Mouse (Mus musculus) stomach, embryonic 15.5 days (tissue): ENCODE results near the gene Ndufaf2. TPM values are rescaled to one million over a fixed set of nuclear protein-coding genes. Genes with fewer than 3 reads are reported as not detected.

ENCODE experiments used
- ATAC-seq: fragments of 200-750 bp; cut with Nextera tagmentation; 2 replicates; pipeline ENCODE4 v1.8.0; 2017; ENCODE audit warnings: low read depth, moderate number of reproducible peaks, moderate TSS enrichment; ENCODE audit not compliant: insufficient read depth, low FRiP score
- H3K27ac ChIP-seq: fragments of 300-500 bp; sonication (generic); 2 replicates; pipeline ENCODE4 v1.5.1; 2015; ENCODE audit warnings: mild to moderate bottlenecking, inconsistent platforms
- H3K27me3 ChIP-seq: fragments of 300-500 bp; sonication (generic); replicated peaks from 2 replicates; pipeline ENCODE4 v1.6.1; 2015; ENCODE audit warnings: inconsistent platforms
- H3K36me3 ChIP-seq: fragments of 300-500 bp; sonication (generic); 2 replicates; pipeline ENCODE4 v1.6.1; 2015; ENCODE audit warnings: inconsistent platforms
- H3K4me1 ChIP-seq: fragments of 300-500 bp; sonication (generic); 2 replicates; pipeline ENCODE4 v1.6.1; 2015; ENCODE audit warnings: inconsistent platforms
- H3K4me2 ChIP-seq: fragments of 300-500 bp; sonication (generic); 2 replicates; pipeline ENCODE4 v1.6.1; 2015; ENCODE audit warnings: mild to moderate bottlenecking, inconsistent platforms
- H3K4me3 ChIP-seq: fragments of 300-500 bp; sonication (generic); replicated peaks from 2 replicates; pipeline ENCODE4 v1.5.1; 2015; ENCODE audit warnings: inconsistent platforms
- H3K9ac ChIP-seq: fragments of 300-500 bp; sonication (generic); 2 replicates; pipeline ENCODE4 v1.6.1; 2015; ENCODE audit warnings: inconsistent platforms
- H3K9me3 ChIP-seq: fragments of 300-500 bp; sonication (generic); 2 replicates; pipeline ENCODE4 v1.6.1; 2016; ENCODE audit warnings: inconsistent platforms
- WGBS: fragments of 180-500 bp; shearing (Covaris S2); methylation state at CpG from one replicate; pipeline ENCODE4 v1.1.7; 2015; 5-methylcytosine and 5-hydroxymethylcytosine counted together
- polyA plus RNA-seq: library from polyadenylated mRNA; unstranded; fragments of >200 nt; fragmentation: Nextera tagmentation; extraction: Ambion mirVana; gene quantifications from 2 replicates; pipeline ENCODE4 v1.2.1, GENCODE M21; 2015

The Ndufaf2 gene
- polyA plus RNA-seq, 1 experiment from 2014 or later: 72.9 TPM

DNA sequence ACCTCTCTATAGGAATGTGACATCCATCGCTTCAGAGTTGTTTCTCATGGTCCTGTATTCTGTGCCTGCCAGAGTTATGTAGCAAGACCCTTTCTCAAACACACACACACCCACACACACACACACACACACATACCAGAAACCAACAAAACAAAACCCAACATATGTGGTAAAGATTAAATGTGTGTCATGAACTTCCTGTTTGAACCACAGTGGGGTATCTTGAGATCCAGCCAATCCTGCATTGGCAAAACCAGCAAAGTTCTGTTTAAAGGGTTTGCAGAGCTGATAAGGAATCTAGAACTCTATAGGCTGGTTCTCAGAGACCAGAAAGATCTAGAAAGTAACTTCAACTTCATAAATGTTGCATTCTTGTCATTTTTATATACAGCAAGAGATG is 11.6 kb upstream of the Ndufaf2 start:
- WGBS: 93% methylated on average over 1 of the region's 1 CpGs

DNA sequence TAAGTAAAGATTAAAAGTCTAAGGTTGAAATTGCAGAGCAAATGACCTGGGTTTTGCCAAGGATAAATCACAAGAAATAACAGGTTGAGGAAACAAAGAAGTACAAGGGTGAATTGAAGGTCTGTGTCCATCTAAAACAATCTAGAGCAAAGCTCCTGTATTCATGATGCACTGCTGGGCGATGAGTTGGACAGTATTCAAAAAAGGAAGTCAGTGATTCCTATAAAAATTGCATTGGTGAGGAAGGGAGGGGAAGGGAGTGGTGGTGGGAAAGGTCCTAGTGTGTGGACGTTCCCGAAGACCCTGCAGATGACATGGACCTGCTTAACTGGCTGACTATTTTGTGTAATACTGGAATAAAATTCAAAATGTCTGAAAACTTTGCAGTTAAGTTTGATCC is 6.2 kb upstream of the Ndufaf2 start:
- 82% methylated on average over 3 of the region's 3 CpGs for WGBS

More for the DNA sequence above, 11.6 kb upstream of the Ndufaf2 start:
- no peaks in the 10 kb centered on the region for H3K9me3 ChIP-seq
- H3K9ac ChIP-seq: no peak overlapping the region
- H3K27ac ChIP-seq: no peak overlapping the region
- H3K4me2 ChIP-seq: no peak overlapping the region
- no peak for ATAC-seq
- H3K4me3 ChIP-seq: no peak overlapping the region
- H3K36me3 ChIP-seq: no peaks in the 10 kb centered on the region
- no peaks in the 10 kb centered on the region for H3K4me1 ChIP-seq
- H3K27me3 ChIP-seq: no peaks in the 10 kb centered on the region

DNA sequence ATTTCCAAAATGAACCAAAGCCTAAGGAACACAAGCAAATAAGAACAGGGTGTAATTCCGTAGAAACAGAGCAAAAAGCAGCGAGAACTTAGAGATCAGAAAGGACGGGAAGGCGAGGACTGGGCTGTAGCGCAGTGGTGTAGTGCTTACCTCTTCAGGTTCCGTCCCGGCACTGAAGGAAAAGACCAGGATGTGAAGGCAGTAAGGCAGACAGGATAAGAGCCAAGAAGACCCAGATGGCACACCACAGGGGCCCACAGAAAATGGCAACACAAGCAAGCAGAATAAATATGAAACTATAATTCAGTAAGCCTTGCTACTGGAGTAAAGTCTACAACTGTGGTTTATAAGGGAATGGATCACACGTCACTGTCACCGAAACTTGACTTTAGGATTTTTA is 5.5 kb upstream of the Ndufaf2 start:
- H3K36me3 ChIP-seq: peaks cover 4% of the 10 kb centered on the region
- H3K4me2 ChIP-seq: no peak overlapping the region
- no peak overlapping the region for H3K9ac ChIP-seq
- H3K4me3 ChIP-seq: no peak overlapping the region
- H3K4me1 ChIP-seq: peaks cover 5% of the 10 kb centered on the region
- H3K27me3 ChIP-seq: no peaks in the 10 kb centered on the region
- ATAC-seq: no peak
- WGBS: 97% methylated on average over 9 of the region's 9 CpGs
- H3K27ac ChIP-seq: no peak overlapping the region
- H3K9me3 ChIP-seq: no peaks in the 10 kb centered on the region

More for the DNA sequence above, 6.2 kb upstream of the Ndufaf2 start:
- Histone ChIP-seq H3K36me3 (peaks cover 4% of the 10 kb centered on the region), H3K9me3 (no peaks in the 10 kb centered on the region), H3K9ac (no peak overlapping the region), H3K27me3 (no peaks in the 10 kb centered on the region), H3K4me2 (no peak overlapping the region), H3K4me1 (peaks cover 3% of the 10 kb centered on the region), H3K27ac (no peak overlapping the region), H3K4me3 (no peak overlapping the region)
- no peak for ATAC-seq

DNA sequence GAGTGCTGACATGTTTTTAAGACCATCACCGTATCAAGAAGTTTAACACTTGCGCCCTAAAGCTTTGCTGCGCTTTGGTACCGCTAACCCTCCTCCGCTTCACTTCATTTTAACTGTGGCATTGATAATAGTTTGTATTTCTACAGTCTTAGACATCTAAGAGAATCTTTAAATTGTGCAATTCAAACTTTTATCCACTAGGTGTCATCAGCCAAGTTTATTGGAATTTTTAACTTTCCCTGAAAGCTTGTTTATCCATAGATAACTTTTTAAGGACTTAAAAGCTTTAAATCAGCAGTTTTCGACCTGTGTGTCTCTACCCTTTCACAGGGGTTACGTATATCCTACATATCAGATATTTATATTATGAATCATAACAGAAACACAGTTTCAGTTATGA is 1.5 kb upstream of the Ndufaf2 start:
- Histone ChIP-seq H3K9me3 (no peaks in the 10 kb centered on the region), H3K27me3 (no peaks in the 10 kb centered on the region), H3K27ac (no peak overlapping the region), H3K4me1 (peaks cover 5% of the 10 kb centered on the region), H3K36me3 (peaks cover 4% of the 10 kb centered on the region), H3K4me3 (no peak overlapping the region), H3K4me2 (peak overlapping the region; percentile 74; the same call in 1 of the 2 replicates), H3K9ac (no peak overlapping the region)
- 53% methylated on average over 7 of the region's 7 CpGs for WGBS
- no peak for ATAC-seq

DNA sequence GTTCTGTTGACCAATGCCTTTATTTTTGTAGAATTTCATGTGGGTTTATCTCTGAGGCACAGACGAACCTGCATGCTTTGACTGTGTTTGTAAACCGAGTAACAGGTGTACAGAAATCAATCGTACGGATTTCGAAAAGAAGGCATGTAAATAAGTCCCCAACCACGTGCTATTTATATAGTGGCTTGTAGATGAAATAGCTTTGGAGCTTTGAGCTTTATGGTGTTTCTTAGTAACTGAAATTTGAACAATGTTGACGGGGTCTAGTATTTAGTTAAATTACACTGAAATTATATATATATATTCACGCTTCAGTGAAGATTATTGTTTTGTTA is 785 bp upstream of the Ndufaf2 start:
- H3K9me3 ChIP-seq: no peaks in the 10 kb centered on the region
- H3K4me1 ChIP-seq: peaks cover 5% of the 10 kb centered on the region
- H3K9ac ChIP-seq: peak overlapping the region; percentile 27; the same call in 1 of the 2 replicates
- ATAC-seq: no peak
- H3K36me3 ChIP-seq: peaks cover 4% of the 10 kb centered on the region
- no peak overlapping the region for H3K27ac ChIP-seq
- WGBS: 6% methylated on average over 8 of the region's 8 CpGs
- H3K4me3 ChIP-seq: peak overlapping the region; percentile 72
- peak overlapping the region; percentile 74 for H3K4me2 ChIP-seq
- no peaks in the 10 kb centered on the region for H3K27me3 ChIP-seq

DNA sequence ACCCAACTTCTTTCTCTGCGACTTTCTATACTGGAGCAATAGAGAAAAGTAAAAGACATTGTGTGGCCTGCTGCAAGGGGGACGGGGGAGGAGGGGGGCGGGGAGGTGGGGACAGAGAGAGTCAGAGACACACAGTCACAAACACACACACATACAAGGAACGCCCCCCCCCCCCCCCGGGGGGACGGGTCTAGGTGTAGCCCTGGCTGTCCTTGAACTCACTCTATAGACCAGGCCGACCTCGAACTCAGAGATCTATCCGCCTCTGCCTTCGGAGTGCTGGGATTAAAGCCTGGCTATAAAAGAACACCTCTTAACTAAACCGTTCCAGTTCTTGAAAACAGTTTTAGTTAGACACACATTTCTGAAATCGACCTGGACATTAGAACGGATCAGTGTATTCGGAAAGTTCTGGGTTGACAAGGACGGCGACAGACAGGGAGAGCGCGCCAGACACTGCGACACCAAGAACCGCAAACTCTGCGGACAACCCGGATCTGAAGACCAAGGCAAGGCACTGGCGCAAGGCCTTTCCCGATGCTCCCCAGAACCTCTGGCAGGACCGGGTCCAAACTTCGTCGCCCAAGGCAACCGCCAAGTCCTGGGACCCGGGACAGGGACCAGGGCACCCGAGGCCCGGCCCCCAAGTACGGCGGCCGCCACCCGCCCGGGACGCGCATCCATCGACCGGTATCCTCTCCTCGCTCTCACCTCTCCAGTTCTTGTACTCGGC is 525 bp downstream of the Ndufaf2 start:
- 3% methylated on average over 41 of the region's 42 CpGs for WGBS

DNA sequence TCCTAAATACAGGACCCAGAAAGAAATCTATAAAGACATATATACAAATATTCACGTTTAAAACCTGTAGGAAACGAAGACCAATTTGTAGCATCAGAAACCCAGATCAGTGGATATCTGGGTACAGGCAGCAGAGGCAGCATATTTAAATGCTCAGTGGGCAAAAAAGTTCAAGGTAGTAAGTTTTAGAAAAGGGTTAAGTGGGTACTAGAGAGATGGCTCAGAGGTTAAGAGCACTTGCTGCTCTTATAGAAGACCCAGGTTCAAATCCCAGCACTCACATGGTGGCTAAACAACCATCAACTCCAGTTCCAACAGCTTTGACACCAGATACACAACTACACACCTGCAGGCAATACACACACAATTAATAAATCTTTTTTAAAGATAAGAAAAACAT is 1.3 kb downstream of the Ndufaf2 start:
- H3K36me3 ChIP-seq: peaks cover 4% of the 10 kb centered on the region
- ATAC-seq: no peak
- H3K27me3 ChIP-seq: no peaks in the 10 kb centered on the region
- H3K4me1 ChIP-seq: peaks cover 5% of the 10 kb centered on the region
- 81% methylated on average over 2 of the region's 2 CpGs for WGBS
- H3K4me3 ChIP-seq: no peak overlapping the region
- no peak overlapping the region for H3K9ac ChIP-seq
- H3K9me3 ChIP-seq: no peaks in the 10 kb centered on the region
- H3K27ac ChIP-seq: no peak overlapping the region
- H3K4me2 ChIP-seq: no peak overlapping the region

More for the DNA sequence above, 525 bp downstream of the Ndufaf2 start:
- peak overlapping the region; percentile 64; the same call in 1 of the 2 replicates for H3K9ac ChIP-seq
- peaks cover 4% of the 10 kb centered on the region for H3K36me3 ChIP-seq
- peak overlapping the region; percentile 65 for H3K4me2 ChIP-seq
- no peaks in the 10 kb centered on the region for H3K27me3 ChIP-seq
- 0 out of 2 replicates have a peak overlapping the region, but pooled peaks have one; percentile 33 for H3K27ac ChIP-seq
- no peaks in the 10 kb centered on the region for H3K9me3 ChIP-seq
- ATAC-seq: peak; percentile 72
- H3K4me3 ChIP-seq: peak overlapping the region; percentile 72
- H3K4me1 ChIP-seq: peaks cover 5% of the 10 kb centered on the region

DNA sequence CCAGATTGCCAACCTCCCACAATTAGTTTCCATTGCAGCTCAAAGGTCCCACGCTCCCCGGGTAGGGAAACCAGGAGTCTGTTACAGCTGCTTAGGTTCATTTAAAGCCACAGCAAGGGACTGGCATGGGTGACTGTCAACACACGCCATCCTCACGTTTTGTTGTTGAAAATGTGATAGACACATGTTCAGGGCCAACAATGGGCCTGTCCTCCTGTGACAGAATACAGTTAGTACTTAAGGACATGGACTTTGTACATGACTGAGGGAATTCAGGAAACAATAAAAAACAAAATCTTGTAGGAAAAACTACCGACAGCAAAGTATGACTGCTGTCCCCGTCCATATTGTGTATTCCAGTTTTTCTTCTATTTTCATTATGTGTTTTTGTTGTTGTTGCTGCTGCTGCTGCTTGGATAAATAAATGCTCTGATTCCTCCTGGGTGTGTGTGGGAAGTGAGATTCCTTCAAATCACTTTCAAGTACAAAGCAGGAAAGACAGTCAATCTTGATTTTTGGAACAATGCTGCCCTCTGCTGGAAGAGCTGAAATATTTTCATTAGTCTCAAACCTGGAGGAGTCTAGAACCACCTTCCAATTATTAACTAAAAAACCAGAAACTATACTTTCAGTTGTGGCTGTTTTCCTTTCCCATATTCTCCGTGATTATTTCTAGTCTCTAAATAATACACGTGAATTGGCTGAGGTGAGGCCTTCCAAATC is 5.6 kb downstream of the Ndufaf2 start:
- H3K9ac ChIP-seq: no peak overlapping the region
- H3K27me3 ChIP-seq: no peaks in the 10 kb centered on the region
- H3K9me3 ChIP-seq: no peaks in the 10 kb centered on the region
- no peaks in the 10 kb centered on the region for H3K4me1 ChIP-seq
- H3K4me2 ChIP-seq: no peak overlapping the region
- no peaks in the 10 kb centered on the region for H3K36me3 ChIP-seq
- no peak overlapping the region for H3K27ac ChIP-seq
- H3K4me3 ChIP-seq: no peak overlapping the region
- ATAC-seq: no peak
- WGBS: 59% methylated on average over 8 of the region's 8 CpGs

DNA sequence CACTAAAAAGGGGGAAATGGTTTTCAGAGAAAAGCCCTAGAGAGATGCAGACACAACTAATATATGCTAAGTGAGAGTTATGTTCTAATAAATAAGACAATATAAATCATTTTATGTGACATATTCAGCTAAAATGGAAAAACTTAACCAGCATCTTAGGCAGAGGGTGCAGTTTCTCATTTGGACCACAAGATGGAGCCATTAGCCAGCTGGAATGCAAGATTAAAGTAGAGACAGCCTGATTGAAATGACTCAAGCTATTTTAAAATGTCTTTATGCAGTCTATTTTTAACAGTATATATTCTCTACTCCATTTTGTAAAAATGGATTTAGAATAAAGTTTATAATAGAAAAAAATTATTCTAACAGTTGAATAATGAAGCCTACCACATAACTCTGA is 6.6 kb downstream of the Ndufaf2 start:
- H3K36me3 ChIP-seq: no peaks in the 10 kb centered on the region
- no peak overlapping the region for H3K4me2 ChIP-seq
- H3K27ac ChIP-seq: no peak overlapping the region
- H3K9ac ChIP-seq: no peak overlapping the region
- no peaks in the 10 kb centered on the region for H3K27me3 ChIP-seq
- H3K4me1 ChIP-seq: no peaks in the 10 kb centered on the region
- no peaks in the 10 kb centered on the region for H3K9me3 ChIP-seq
- no peak overlapping the region for H3K4me3 ChIP-seq
- no peak for ATAC-seq

DNA sequence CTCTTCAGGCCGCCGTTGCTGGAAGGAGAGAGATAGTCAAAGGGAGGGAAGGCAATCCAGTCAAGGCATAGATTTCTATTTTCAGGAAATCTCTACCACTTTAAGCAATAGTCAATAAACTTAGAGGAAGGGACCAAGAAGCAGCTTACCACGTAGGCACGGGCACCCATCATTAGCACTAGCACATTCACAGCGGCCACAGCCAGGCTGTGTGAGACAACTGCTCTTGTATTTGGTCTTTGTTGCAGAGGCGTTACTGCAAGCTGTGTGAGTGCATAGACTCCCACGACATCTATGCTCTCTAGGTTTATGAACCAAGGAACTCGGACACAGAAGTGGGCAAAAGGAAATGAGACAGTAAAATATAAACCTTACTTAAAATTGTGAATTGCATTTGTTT is 14.3 kb downstream of the Ndufaf2 start:
- no peak for ATAC-seq
- 85% methylated on average over 8 of the region's 8 CpGs for WGBS
- H3K27me3 ChIP-seq: no peaks in the 10 kb centered on the region
- no peaks in the 10 kb centered on the region for H3K4me1 ChIP-seq
- no peak overlapping the region for H3K4me3 ChIP-seq
- H3K9ac ChIP-seq: no peak overlapping the region
- H3K4me2 ChIP-seq: no peak overlapping the region
- H3K36me3 ChIP-seq: no peaks in the 10 kb centered on the region
- no peak overlapping the region for H3K27ac ChIP-seq
- H3K9me3 ChIP-seq: no peaks in the 10 kb centered on the region

DNA sequence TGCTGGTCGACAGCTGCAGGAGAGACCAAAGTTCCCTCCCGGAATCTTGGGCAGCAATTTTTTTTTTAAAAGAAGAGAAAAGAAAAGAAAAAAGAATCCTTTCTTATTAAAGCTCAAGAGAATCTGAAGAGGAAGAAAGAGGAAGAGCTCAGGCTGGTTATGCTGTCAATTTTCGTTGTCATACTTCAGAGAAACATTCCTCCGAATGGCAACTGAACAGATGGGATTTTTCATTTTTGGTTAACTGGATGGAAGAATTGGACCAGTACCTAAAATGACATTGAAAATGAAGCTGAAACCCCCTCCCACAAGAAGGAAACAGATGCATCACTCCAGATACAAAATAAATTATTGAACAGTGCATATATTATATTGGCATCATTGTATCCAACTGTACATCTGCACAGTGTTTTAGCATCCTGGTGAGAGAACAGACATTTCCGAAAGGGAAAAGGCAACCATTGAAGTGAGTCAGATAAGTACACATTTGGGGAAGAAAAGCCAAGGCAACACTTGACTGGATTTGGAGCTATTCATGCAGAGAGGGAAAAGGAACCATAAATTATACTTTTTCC is 19.9 kb downstream of the Ndufaf2 start:
- H3K4me1 ChIP-seq: no peaks in the 10 kb centered on the region
- no peak overlapping the region for H3K4me2 ChIP-seq
- H3K9ac ChIP-seq: no peak overlapping the region
- H3K9me3 ChIP-seq: no peaks in the 10 kb centered on the region
- no peaks in the 10 kb centered on the region for H3K36me3 ChIP-seq
- WGBS: 75% methylated on average over 5 of the region's 5 CpGs
- no peaks in the 10 kb centered on the region for H3K27me3 ChIP-seq
- no peak overlapping the region for H3K4me3 ChIP-seq
- no peak overlapping the region for H3K27ac ChIP-seq
- ATAC-seq: no peak

DNA sequence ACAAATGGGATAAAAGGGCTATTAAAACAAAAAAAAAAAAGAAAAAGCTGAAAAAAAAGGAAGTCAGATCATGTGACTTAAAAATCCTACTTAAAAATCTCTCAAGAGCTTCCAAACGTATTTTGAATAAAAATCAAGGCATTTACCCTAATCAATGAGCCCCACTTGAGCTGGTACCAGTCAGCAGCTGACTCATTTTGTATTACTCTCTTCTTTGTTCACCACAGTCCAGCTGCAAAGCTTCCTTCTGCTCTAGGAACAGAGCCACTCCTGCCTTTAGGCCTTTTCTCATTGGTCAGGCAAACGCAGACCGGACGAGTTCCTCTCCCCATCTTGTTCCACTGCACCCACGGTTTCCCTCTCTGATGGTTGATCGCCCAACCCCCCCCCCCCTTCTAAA is 22.8 kb downstream of the Ndufaf2 start:
- Histone ChIP-seq H3K27me3 (no peaks in the 10 kb centered on the region), H3K4me2 (no peak overlapping the region), H3K36me3 (no peaks in the 10 kb centered on the region), H3K4me3 (no peak overlapping the region), H3K27ac (no peak overlapping the region), H3K4me1 (no peaks in the 10 kb centered on the region), H3K9ac (no peak overlapping the region), H3K9me3 (no peaks in the 10 kb centered on the region)
- WGBS: 73% methylated on average over 6 of the region's 6 CpGs
- no peak for ATAC-seq
